Mouse (Mus musculus): ENCODE results near the gene Ptgr1.

DNA sequence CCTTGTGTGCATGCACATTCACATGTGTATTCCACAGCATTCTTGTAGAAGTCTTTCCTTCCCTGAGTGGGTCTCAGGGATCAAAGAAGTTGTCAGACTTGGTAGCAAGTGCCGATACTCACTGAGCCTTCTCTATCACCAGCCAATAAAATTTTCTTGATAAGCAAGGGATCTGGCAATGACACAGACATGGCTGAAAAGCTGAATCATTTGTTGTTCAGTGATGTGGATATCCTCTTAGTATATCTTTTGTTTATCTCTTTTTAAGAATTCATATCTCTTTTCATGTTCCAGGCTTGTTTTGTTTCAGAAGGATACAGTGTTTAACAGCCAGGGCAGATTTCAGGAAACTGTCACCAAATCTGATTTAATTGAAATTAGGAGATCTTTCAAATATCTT, 11.8 kb upstream of the Ptgr1 start:
- TF ChIP-seq POLR2A (IDR thresholded peaks at IDR 0.05; ENCODE audit: extremely low read depth, insufficient read depth, low read length) (no peak), CTCF (IDR thresholded peaks at IDR 0.05; ENCODE audit: extremely low read depth, insufficient read depth, low read length) (no peak)

Measured in cortical plate, adult 2 months (tissue).